Mouse (Mus musculus): ENCODE results near the gene Usp49. TPM values are rescaled to one million over a fixed set of nuclear protein-coding genes. Genes with fewer than 3 reads are reported as not detected.

The Usp49 gene
- polyA plus RNA-seq, 1 experiment = 2.5 TPM

DNA sequence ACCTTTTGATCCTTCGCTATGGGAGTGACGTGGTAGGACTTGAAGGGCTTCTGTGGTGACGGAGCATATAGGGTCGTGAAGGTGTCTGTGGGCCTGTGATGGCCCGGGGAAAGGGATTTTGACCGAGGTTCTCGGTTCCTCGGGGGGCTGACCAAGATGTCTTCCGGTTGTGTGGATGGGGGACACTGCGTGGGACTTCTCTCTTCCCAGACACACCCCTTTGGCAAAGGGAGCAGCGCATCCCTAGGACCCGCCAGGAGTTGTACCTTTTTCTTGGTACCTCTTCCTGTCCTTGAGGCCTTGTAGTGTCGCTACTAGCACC, 18.9 kb upstream of the Usp49 start:
- TF ChIP-seq POLR2AphosphoS2 (IDR thresholded peaks at IDR 0.05; ENCODE audit: insufficient read length, low read depth) (no peak), USF1 (IDR thresholded peaks at IDR 0.05; ENCODE audit: low read depth) (no peak), TCF12 (IDR thresholded peaks at IDR 0.05; ENCODE audit: insufficient read depth, poor library complexity, severe bottlenecking) (no peak), E2F4 (IDR thresholded peaks at IDR 0.05; ENCODE audit: insufficient read depth) (no peak), CEBPB (IDR thresholded peaks at IDR 0.05; ENCODE audit: insufficient read depth, poor library complexity, severe bottlenecking) (no peak), MYOD1 (IDR thresholded peaks at IDR 0.05; ENCODE audit: control insufficient read depth in 1 of 3, insufficient read length in 2 of 3, low read depth in 2 of 3) (no peak), REST (IDR thresholded peaks at IDR 0.05; ENCODE audit: insufficient read depth, insufficient read length) (no peak), MAX (IDR thresholded peaks at IDR 0.05; ENCODE audit: low read depth) (no peak), POLR2A (IDR thresholded peaks at IDR 0.05; ENCODE audit: insufficient read length, low read depth) (no peak), SRF (IDR thresholded peaks at IDR 0.05; ENCODE audit: control insufficient read depth, insufficient read length, low read depth) (no peak), MYOG (IDR thresholded peaks at IDR 0.05; ENCODE audit: control insufficient read depth in 1 of 3, insufficient read depth in 1 of 3, insufficient read length in 2 of 3, low read depth in 2 of 3) (no peak), TCF3 (IDR thresholded peaks at IDR 0.05; ENCODE audit: insufficient read length, low read depth) (no peak)
- Histone ChIP-seq H3K27me3 (ENCODE audit: control insufficient read depth, insufficient read depth, insufficient read length) (no peaks in the 10 kb centered on the region), H3ac (ENCODE audit: control insufficient read depth, insufficient read length) (peak overlapping the region; percentile 65), H3K36me3 (ENCODE audit: control insufficient read depth, insufficient read depth) (peaks cover 16% of the 10 kb centered on the region), H3K4me3 (peak overlapping the region; percentile 82), H3K79me2 (ENCODE audit: control insufficient read depth, insufficient read depth) (peaks cover 78% of the 10 kb centered on the region), H3K4me2 (ENCODE audit: low read depth) (peak overlapping the region; percentile 81)

DNA sequence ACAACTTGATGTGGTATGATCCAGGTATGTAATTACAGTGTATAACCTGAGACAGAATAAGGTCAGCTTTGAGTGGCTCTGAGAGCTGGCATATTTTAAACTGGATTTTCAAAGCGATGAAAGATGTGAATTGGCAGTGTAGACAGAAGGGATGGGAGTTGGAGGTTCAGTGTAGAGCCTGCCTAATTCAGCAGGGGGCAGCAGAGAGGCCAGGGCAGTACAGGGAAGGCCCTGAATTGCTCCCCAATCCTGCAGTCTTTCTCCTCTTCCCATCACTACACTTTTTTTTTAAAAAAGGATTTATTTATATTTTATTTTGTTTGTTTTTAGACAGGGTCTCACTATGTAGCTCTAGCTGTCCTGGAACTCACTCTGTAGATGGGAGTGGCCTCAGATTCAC, 16.5 kb upstream of the Usp49 start:
- H3K36me3 ChIP-seq (ENCODE audit: control insufficient read depth, insufficient read depth) = peaks cover 20% of the 10 kb centered on the region
- no peak overlapping the region for H3K4me2 ChIP-seq (ENCODE audit: low read depth)
- no peak overlapping the region for H3ac ChIP-seq (ENCODE audit: control insufficient read depth, insufficient read length)
- peaks cover 84% of the 10 kb centered on the region for H3K79me2 ChIP-seq (ENCODE audit: control insufficient read depth, insufficient read depth)
- no peak overlapping the region for H3K4me3 ChIP-seq
- no peaks in the 10 kb centered on the region for H3K27me3 ChIP-seq (ENCODE audit: control insufficient read depth, insufficient read depth, insufficient read length)
- TF ChIP-seq POLR2AphosphoS2 (IDR thresholded peaks at IDR 0.05; ENCODE audit: insufficient read length, low read depth) = no peak
- no peak for TF ChIP-seq USF1 (IDR thresholded peaks at IDR 0.05; ENCODE audit: low read depth)
- TF ChIP-seq MAX (IDR thresholded peaks at IDR 0.05; ENCODE audit: low read depth) = no peak
- TF ChIP-seq E2F4 (IDR thresholded peaks at IDR 0.05; ENCODE audit: insufficient read depth) = no peak
- no peak for TF ChIP-seq TCF3 (IDR thresholded peaks at IDR 0.05; ENCODE audit: insufficient read length, low read depth)
- no peak for TF ChIP-seq REST (IDR thresholded peaks at IDR 0.05; ENCODE audit: insufficient read depth, insufficient read length)
- no peak for TF ChIP-seq CEBPB (IDR thresholded peaks at IDR 0.05; ENCODE audit: insufficient read depth, poor library complexity, severe bottlenecking)
- TF ChIP-seq MYOG (IDR thresholded peaks at IDR 0.05; ENCODE audit: control insufficient read depth in 1 of 3, insufficient read depth in 1 of 3, insufficient read length in 2 of 3, low read depth in 2 of 3) = no peak
- no peak for TF ChIP-seq MYOD1 (IDR thresholded peaks at IDR 0.05; ENCODE audit: control insufficient read depth in 1 of 3, insufficient read length in 2 of 3, low read depth in 2 of 3)
- no peak for TF ChIP-seq TCF12 (IDR thresholded peaks at IDR 0.05; ENCODE audit: insufficient read depth, poor library complexity, severe bottlenecking)
- TF ChIP-seq POLR2A (IDR thresholded peaks at IDR 0.05; ENCODE audit: insufficient read length, low read depth) = no peak
- TF ChIP-seq SRF (IDR thresholded peaks at IDR 0.05; ENCODE audit: control insufficient read depth, insufficient read length, low read depth) = no peak

DNA sequence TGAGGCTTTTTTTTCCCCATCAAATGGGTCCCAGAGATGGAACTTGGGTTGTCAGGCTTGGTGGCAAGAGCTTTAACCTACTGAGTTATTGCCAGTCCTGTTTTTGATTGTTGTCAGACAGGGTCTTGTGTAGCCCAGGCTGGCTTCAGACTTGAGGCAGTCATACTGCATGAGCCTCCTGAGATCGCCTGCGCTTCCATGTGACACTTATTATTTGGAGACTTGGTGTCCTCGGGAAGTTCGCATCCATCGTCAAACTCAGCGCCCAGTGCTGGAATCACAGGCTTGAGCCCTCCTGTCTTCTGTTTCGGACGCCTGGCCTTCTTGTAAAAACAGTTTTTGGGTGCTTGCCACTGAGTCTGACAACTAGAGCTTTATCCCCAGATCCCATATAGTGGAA, 14.4 kb upstream of the Usp49 start:
- no peak overlapping the region for H3K4me2 ChIP-seq (ENCODE audit: low read depth)
- H3K79me2 ChIP-seq (ENCODE audit: control insufficient read depth, insufficient read depth) = peaks cover 74% of the 10 kb centered on the region
- no peak overlapping the region for H3ac ChIP-seq (ENCODE audit: control insufficient read depth, insufficient read length)
- H3K4me3 ChIP-seq = no peak overlapping the region
- no peaks in the 10 kb centered on the region for H3K27me3 ChIP-seq (ENCODE audit: control insufficient read depth, insufficient read depth, insufficient read length)
- peaks cover 23% of the 10 kb centered on the region for H3K36me3 ChIP-seq (ENCODE audit: control insufficient read depth, insufficient read depth)
- no peak for TF ChIP-seq POLR2AphosphoS2 (IDR thresholded peaks at IDR 0.05; ENCODE audit: insufficient read length, low read depth)
- TF ChIP-seq TCF12 (IDR thresholded peaks at IDR 0.05; ENCODE audit: insufficient read depth, poor library complexity, severe bottlenecking) = no peak
- TF ChIP-seq E2F4 (IDR thresholded peaks at IDR 0.05; ENCODE audit: insufficient read depth) = no peak
- no peak for TF ChIP-seq POLR2A (IDR thresholded peaks at IDR 0.05; ENCODE audit: insufficient read length, low read depth)
- TF ChIP-seq TCF3 (IDR thresholded peaks at IDR 0.05; ENCODE audit: insufficient read length, low read depth) = no peak
- no peak for TF ChIP-seq SRF (IDR thresholded peaks at IDR 0.05; ENCODE audit: control insufficient read depth, insufficient read length, low read depth)
- no peak for TF ChIP-seq MYOG (IDR thresholded peaks at IDR 0.05; ENCODE audit: control insufficient read depth in 1 of 3, insufficient read depth in 1 of 3, insufficient read length in 2 of 3, low read depth in 2 of 3)
- TF ChIP-seq CEBPB (IDR thresholded peaks at IDR 0.05; ENCODE audit: insufficient read depth, poor library complexity, severe bottlenecking) = no peak
- TF ChIP-seq USF1 (IDR thresholded peaks at IDR 0.05; ENCODE audit: low read depth) = no peak
- no peak for TF ChIP-seq MYOD1 (IDR thresholded peaks at IDR 0.05; ENCODE audit: control insufficient read depth in 1 of 3, insufficient read length in 2 of 3, low read depth in 2 of 3)
- no peak for TF ChIP-seq MAX (IDR thresholded peaks at IDR 0.05; ENCODE audit: low read depth)
- TF ChIP-seq REST (IDR thresholded peaks at IDR 0.05; ENCODE audit: insufficient read depth, insufficient read length) = no peak

DNA sequence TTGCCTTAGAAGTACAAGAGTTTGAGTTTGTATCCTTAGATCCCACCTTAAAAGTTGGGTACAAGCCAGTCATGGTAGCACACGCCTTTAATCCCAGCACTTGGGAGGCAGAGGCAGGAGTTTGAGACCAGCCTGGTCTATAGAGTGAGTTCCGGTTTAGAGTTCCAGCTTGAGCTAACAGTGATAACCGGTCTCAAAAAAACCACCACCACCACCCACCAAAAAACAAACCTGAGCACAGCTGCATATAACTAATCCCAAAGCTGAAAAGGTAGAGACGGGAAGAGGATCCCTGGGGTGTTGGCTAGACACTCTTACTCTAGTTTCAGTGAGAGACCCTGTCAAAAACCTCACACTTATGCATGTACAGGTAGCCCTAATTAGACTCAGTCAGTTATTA, 13.8 kb upstream of the Usp49 start:
- Histone ChIP-seq H3K4me2 (ENCODE audit: low read depth) (no peak overlapping the region), H3K27me3 (ENCODE audit: control insufficient read depth, insufficient read depth, insufficient read length) (no peaks in the 10 kb centered on the region), H3ac (ENCODE audit: control insufficient read depth, insufficient read length) (no peak overlapping the region), H3K36me3 (ENCODE audit: control insufficient read depth, insufficient read depth) (peaks cover 23% of the 10 kb centered on the region), H3K79me2 (ENCODE audit: control insufficient read depth, insufficient read depth) (peaks cover 71% of the 10 kb centered on the region), H3K4me3 (no peak overlapping the region)
- TF ChIP-seq REST (IDR thresholded peaks at IDR 0.05; ENCODE audit: insufficient read depth, insufficient read length) (no peak), USF1 (IDR thresholded peaks at IDR 0.05; ENCODE audit: low read depth) (no peak), POLR2AphosphoS2 (IDR thresholded peaks at IDR 0.05; ENCODE audit: insufficient read length, low read depth) (no peak), E2F4 (IDR thresholded peaks at IDR 0.05; ENCODE audit: insufficient read depth) (no peak), TCF12 (IDR thresholded peaks at IDR 0.05; ENCODE audit: insufficient read depth, poor library complexity, severe bottlenecking) (no peak), MAX (IDR thresholded peaks at IDR 0.05; ENCODE audit: low read depth) (no peak), POLR2A (IDR thresholded peaks at IDR 0.05; ENCODE audit: insufficient read length, low read depth) (no peak), SRF (IDR thresholded peaks at IDR 0.05; ENCODE audit: control insufficient read depth, insufficient read length, low read depth) (no peak), MYOG (IDR thresholded peaks at IDR 0.05; ENCODE audit: control insufficient read depth in 1 of 3, insufficient read depth in 1 of 3, insufficient read length in 2 of 3, low read depth in 2 of 3) (no peak), TCF3 (IDR thresholded peaks at IDR 0.05; ENCODE audit: insufficient read length, low read depth) (no peak), MYOD1 (IDR thresholded peaks at IDR 0.05; ENCODE audit: control insufficient read depth in 1 of 3, insufficient read length in 2 of 3, low read depth in 2 of 3) (no peak), CEBPB (IDR thresholded peaks at IDR 0.05; ENCODE audit: insufficient read depth, poor library complexity, severe bottlenecking) (no peak)

All from myocyte (in vitro differentiated cells).